Mouse (Mus musculus): Measurements from ENCODE around the gene 5730522E02Rik. TPM values are rescaled to one million over a fixed set of nuclear protein-coding genes. Genes with fewer than 3 reads are reported as not detected.

Gene 5730522E02Rik
- 1.7 TPM for polyA plus RNA-seq (2014; fragmentation: Illumina TruSeq; extraction: RNeasy Lipid Tissue Mini Kit (QIAGEN cat#74804); ENCODE audit: low read depth, low replicate concordance)

DNA sequence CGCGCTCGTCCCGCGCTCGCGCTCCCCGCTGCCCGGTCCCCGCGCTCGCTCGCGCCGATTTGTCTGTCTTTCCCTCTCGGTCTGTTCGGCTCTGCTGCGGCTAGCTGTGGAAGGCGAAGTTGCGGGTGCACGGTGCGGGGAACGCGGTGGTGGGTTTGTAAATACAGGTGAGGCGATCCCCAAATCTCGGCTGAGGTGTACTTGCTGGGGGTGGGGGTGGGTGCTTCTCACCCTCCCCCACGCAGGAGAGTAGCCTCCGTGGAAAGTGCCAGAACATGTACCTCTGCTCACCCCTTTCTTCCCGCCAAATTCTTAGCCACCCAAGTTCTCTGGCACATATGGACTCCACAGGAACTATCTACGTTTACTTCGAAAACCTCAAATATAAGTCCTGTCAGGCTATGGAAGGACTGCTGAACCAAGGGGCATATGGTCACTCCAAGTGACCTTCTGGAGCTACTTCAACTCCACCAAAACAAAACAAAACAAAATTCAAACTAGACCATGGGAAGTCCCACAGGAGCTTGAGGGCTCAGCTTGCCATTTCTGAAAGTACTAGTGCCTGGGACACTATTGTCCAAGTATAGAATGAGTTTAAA, at the start of gene 5730522E02Rik:
5730522E02Rik (minus strand) TSS at position 182 of the 599 bp plus-strand sequence.

Other genes with a start within 250 kb of the 5730522E02Rik start
- gene Fancl, start 175.4 kb upstream of the 5730522E02Rik start, polyA plus RNA-seq (2014; fragmentation: Illumina TruSeq; extraction: RNeasy Lipid Tissue Mini Kit (QIAGEN cat#74804); ENCODE audit: low read depth, low replicate concordance): 15.2 TPM